Mouse (Mus musculus): ENCODE data around the gene Srrt. TPM values are rescaled to one million over a fixed set of nuclear protein-coding genes. Genes with fewer than 3 reads are reported as not detected.

Srrt gene
- polyA plus RNA-seq, 1 experiment from 2014 or later = 122 TPM

- H3K27ac ChIP-seq (ENCODE audit: low read depth) = no peak overlapping the region
- WGBS = 87% methylated on average over 7 of the region's 7 CpGs
- no peaks in the 10 kb centered on the region for H3K9me3 ChIP-seq (ENCODE audit: control insufficient read depth, low read length)
- H3K4me3 ChIP-seq (ENCODE audit: low read depth, low read length) = no peak overlapping the region
- no peaks in the 10 kb centered on the region for H3K27me3 ChIP-seq (replicated peaks; ENCODE audit: control insufficient read depth, insufficient read depth, low read length)
- peaks cover 8% of the 10 kb centered on the region for H3K4me1 ChIP-seq (replicated peaks; ENCODE audit: control insufficient read depth, insufficient read depth, low read length)
- H3K36me3 ChIP-seq (ENCODE audit: control insufficient read depth, insufficient read depth, low read length) = peaks cover 92% of the 10 kb centered on the region
- DNase-seq (ENCODE audit: low spot score) = no peak
- no peak overlapping the region for H3K4me2 ChIP-seq (ENCODE audit: low read length)
- no peak overlapping the region for H3K9ac ChIP-seq (ENCODE audit: low read length)
- ATAC-seq (replicated peaks; ENCODE audit: low FRiP score, low TSS enrichment, low read depth) = no peak
These were observed 8.2 kb downstream of the Srrt start for GRCm38 (mm10) chr5:137299240-137299639.

GRCm38 (mm10) chr5:137297126-137297525, 10.3 kb downstream of the Srrt start:
- peaks cover 71% of the 10 kb centered on the region for H3K36me3 ChIP-seq (ENCODE audit: control insufficient read depth, insufficient read depth, low read length)
- H3K9ac ChIP-seq (ENCODE audit: low read length) = no peak overlapping the region
- no peak for DNase-seq (ENCODE audit: low spot score)
- no peak overlapping the region for H3K4me3 ChIP-seq (ENCODE audit: low read depth, low read length)
- no peak overlapping the region for H3K27ac ChIP-seq (ENCODE audit: low read depth)
- H3K4me2 ChIP-seq (ENCODE audit: low read length) = no peak overlapping the region
- H3K9me3 ChIP-seq (ENCODE audit: control insufficient read depth, low read length) = no peaks in the 10 kb centered on the region
- 91% methylated on average over 14 of the region's 14 CpGs for WGBS
- ATAC-seq (replicated peaks; ENCODE audit: low FRiP score, low TSS enrichment, low read depth) = no peak
- H3K27me3 ChIP-seq (replicated peaks; ENCODE audit: control insufficient read depth, insufficient read depth, low read length) = 0 out of 2 replicates have a peak, but pooled peaks cover 2% of the 10 kb centered on the region
- peaks cover 5% of the 10 kb centered on the region for H3K4me1 ChIP-seq (replicated peaks; ENCODE audit: control insufficient read depth, insufficient read depth, low read length)

- Histone ChIP-seq H3K4me3 (ENCODE audit: low read depth, low read length) (no peak overlapping the region), H3K27ac (ENCODE audit: low read depth) (no peak overlapping the region), H3K27me3 (replicated peaks; ENCODE audit: control insufficient read depth, insufficient read depth, low read length) (0 out of 2 replicates have a peak, but pooled peaks cover 7% of the 10 kb centered on the region), H3K36me3 (ENCODE audit: control insufficient read depth, insufficient read depth, low read length) (peaks cover 57% of the 10 kb centered on the region), H3K9me3 (ENCODE audit: control insufficient read depth, low read length) (no peaks in the 10 kb centered on the region), H3K4me1 (replicated peaks; ENCODE audit: control insufficient read depth, insufficient read depth, low read length) (peaks cover 5% of the 10 kb centered on the region), H3K9ac (ENCODE audit: low read length) (no peak overlapping the region), H3K4me2 (ENCODE audit: low read length) (no peak overlapping the region)
- WGBS = 89% methylated on average over 15 of the region's 15 CpGs
- no peak for DNase-seq (ENCODE audit: low spot score)
- no peak for ATAC-seq (replicated peaks; ENCODE audit: low FRiP score, low TSS enrichment, low read depth)
These were observed 11.8 kb downstream of the Srrt start for GRCm38 (mm10) chr5:137295712-137296111.

- no peak for ATAC-seq (replicated peaks; ENCODE audit: low FRiP score, low TSS enrichment, low read depth)
- WGBS = 81% methylated on average over 9 of the region's 9 CpGs
- H3K27me3 ChIP-seq (replicated peaks; ENCODE audit: control insufficient read depth, insufficient read depth, low read length) = peaks cover 11% of the 10 kb centered on the region; the same call in 1 of the 2 replicates
- peak overlapping the region; percentile 55 for H3K4me3 ChIP-seq (ENCODE audit: low read depth, low read length)
- H3K9ac ChIP-seq (ENCODE audit: low read length) = peak overlapping the region; percentile 72
- H3K36me3 ChIP-seq (ENCODE audit: control insufficient read depth, insufficient read depth, low read length) = peaks cover 53% of the 10 kb centered on the region
- H3K9me3 ChIP-seq (ENCODE audit: control insufficient read depth, low read length) = no peaks in the 10 kb centered on the region
- peaks cover 5% of the 10 kb centered on the region for H3K4me1 ChIP-seq (replicated peaks; ENCODE audit: control insufficient read depth, insufficient read depth, low read length)
- H3K4me2 ChIP-seq (ENCODE audit: low read length) = peak overlapping the region; percentile 71
- no peak for DNase-seq (ENCODE audit: low spot score)
- no peak overlapping the region for H3K27ac ChIP-seq (ENCODE audit: low read depth)
These were observed 12.2 kb downstream of the Srrt start for GRCm38 (mm10) chr5:137295296-137295695.

- H3K27me3 ChIP-seq (replicated peaks; ENCODE audit: control insufficient read depth, insufficient read depth, low read length) = peaks cover 17% of the 10 kb centered on the region
- H3K36me3 ChIP-seq (ENCODE audit: control insufficient read depth, insufficient read depth, low read length) = peaks cover 47% of the 10 kb centered on the region
- ATAC-seq (replicated peaks; ENCODE audit: low FRiP score, low TSS enrichment, low read depth) (peak; percentile 44; the same call in 1 of the 2 replicates), DNase-seq (ENCODE audit: low spot score) (peak; percentile 72)
- whole genome bisulfite sequencing = 8% methylated on average over 18 of the region's 18 CpGs
- H3K4me3 ChIP-seq (ENCODE audit: low read depth, low read length) = peak overlapping the region; percentile 55
- H3K4me1 ChIP-seq (replicated peaks; ENCODE audit: control insufficient read depth, insufficient read depth, low read length) = peaks cover 5% of the 10 kb centered on the region
- peak overlapping the region; percentile 72 for H3K9ac ChIP-seq (ENCODE audit: low read length)
- no peaks in the 10 kb centered on the region for H3K9me3 ChIP-seq (ENCODE audit: control insufficient read depth, low read length)
- H3K27ac ChIP-seq (ENCODE audit: low read depth) = peak overlapping the region; percentile 85
- peak overlapping the region; percentile 71 for H3K4me2 ChIP-seq (ENCODE audit: low read length)
These were observed 12.8 kb downstream of the Srrt start for GRCm38 (mm10) chr5:137294744-137295093.

GRCm38 (mm10) chr5:137293839-137294743, 13.4 kb downstream of the Srrt start, which contains the start of gene Ufsp1:
Gene Ufsp1, plus strand, starts transcription at chr5:137294629.
- DNase-seq (ENCODE audit: low spot score) (peak; percentile 94), ATAC-seq (replicated peaks; ENCODE audit: low FRiP score, low TSS enrichment, low read depth) (peak; percentile 89)
- Histone ChIP-seq H3K4me3 (ENCODE audit: low read depth, low read length) (peak within 1 kb of the TSS; percentile 55), H3K9ac (ENCODE audit: low read length) (peak within 1 kb of the TSS; percentile 72), H3K4me1 (replicated peaks; ENCODE audit: control insufficient read depth, insufficient read depth, low read length) (peaks cover 7% of the 10 kb centered on the region), H3K9me3 (ENCODE audit: control insufficient read depth, low read length) (no peaks in the 10 kb centered on the region), H3K27me3 (replicated peaks; ENCODE audit: control insufficient read depth, insufficient read depth, low read length) (peaks cover 23% of the 10 kb centered on the region), H3K27ac (ENCODE audit: low read depth) (peak within 1 kb of the TSS; percentile 85), H3K4me2 (ENCODE audit: low read length) (peak within 1 kb of the TSS; percentile 71), H3K36me3 (ENCODE audit: control insufficient read depth, insufficient read depth, low read length) (peaks cover 41% of the 10 kb centered on the region)
- 1% methylated on average over 52 of the region's 52 CpGs for WGBS

GRCm38 (mm10) chr5:137293282-137293681, 14.2 kb downstream of the Srrt start:
- Histone ChIP-seq H3K4me1 (replicated peaks; ENCODE audit: control insufficient read depth, insufficient read depth, low read length) (peaks cover 14% of the 10 kb centered on the region), H3K4me3 (ENCODE audit: low read depth, low read length) (peak overlapping the region; percentile 55), H3K9me3 (ENCODE audit: control insufficient read depth, low read length) (no peaks in the 10 kb centered on the region), H3K36me3 (ENCODE audit: control insufficient read depth, insufficient read depth, low read length) (peaks cover 33% of the 10 kb centered on the region), H3K27ac (ENCODE audit: low read depth) (peak overlapping the region; percentile 85), H3K4me2 (ENCODE audit: low read length) (peak overlapping the region; percentile 71), H3K9ac (ENCODE audit: low read length) (peak overlapping the region; percentile 72), H3K27me3 (replicated peaks; ENCODE audit: control insufficient read depth, insufficient read depth, low read length) (peaks cover 31% of the 10 kb centered on the region)
- DNase-seq (ENCODE audit: low spot score) = peak; percentile 85
- under 1% methylated on average over 15 of the region's 15 CpGs for WGBS
- peak; percentile 40 for ATAC-seq (replicated peaks; ENCODE audit: low FRiP score, low TSS enrichment, low read depth)

GRCm38 (mm10) chr5:137291381-137291926, 16.0 kb downstream of the Srrt start:
- no peak overlapping the region for H3K9ac ChIP-seq (ENCODE audit: low read length)
- 73% methylated on average over 15 of the region's 15 CpGs for WGBS

More at GRCm38 (mm10) chr5:137291381-137291926, 16.0 kb downstream of the Srrt start:
- no peaks in the 10 kb centered on the region for H3K9me3 ChIP-seq (ENCODE audit: control insufficient read depth, low read length)
- DNase-seq (ENCODE audit: low spot score) (no peak), ATAC-seq (replicated peaks; ENCODE audit: low FRiP score, low TSS enrichment, low read depth) (no peak)
- peaks cover 45% of the 10 kb centered on the region for H3K27me3 ChIP-seq (replicated peaks; ENCODE audit: control insufficient read depth, insufficient read depth, low read length)
- peaks cover 14% of the 10 kb centered on the region for H3K36me3 ChIP-seq (ENCODE audit: control insufficient read depth, insufficient read depth, low read length)
- H3K4me3 ChIP-seq (ENCODE audit: low read depth, low read length) = no peak overlapping the region
- H3K4me1 ChIP-seq (replicated peaks; ENCODE audit: control insufficient read depth, insufficient read depth, low read length) = peaks cover 26% of the 10 kb centered on the region
- H3K27ac ChIP-seq (ENCODE audit: low read depth) = no peak overlapping the region
- H3K4me2 ChIP-seq (ENCODE audit: low read length) = no peak overlapping the region
